Mouse (Mus musculus) T-helper 2 cell (primary cell): ENCODE measurements around the gene Isg15.
"Not testable (repeated sequence)": the region's sequence is repeated elsewhere in the genome, so short reads cannot be mapped to it uniquely, and the experiment has no call there.

Experiments
- in situ Hi-C: fragments of 300-600 bp; cut with MboI, MseI; formaldehyde crosslinking; loops from one replicate; pipeline ENCODE4 v1.15.1; 2025; ENCODE audit warnings: high pct_unique_total_duplicates

The Isg15 gene

DNA sequence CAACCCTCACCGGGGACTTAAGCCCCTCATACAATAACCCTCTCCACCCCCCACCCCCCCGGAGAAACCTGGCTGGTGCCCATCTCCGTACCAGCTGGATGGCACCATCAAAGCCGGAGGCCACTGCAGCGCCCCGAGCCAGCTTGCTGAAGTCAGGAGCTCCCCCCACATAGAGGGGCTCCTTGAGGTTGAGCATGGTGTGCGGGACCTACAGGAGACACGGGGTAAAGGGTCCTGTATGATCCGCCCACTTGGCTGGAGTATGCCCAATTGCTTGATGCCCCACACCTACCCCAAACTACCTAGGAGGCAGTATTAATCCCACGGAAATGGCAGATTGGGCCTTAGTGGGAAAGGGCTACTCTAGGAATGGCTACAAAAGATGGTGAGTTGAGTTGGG, 31.5 kb downstream of the Isg15 start:
- in situ Hi-C loops, result loop anchor here (10.0 kb wide), 1 partner anchor 56 kb away; no protein-coding TSS in a partner anchor

DNA sequence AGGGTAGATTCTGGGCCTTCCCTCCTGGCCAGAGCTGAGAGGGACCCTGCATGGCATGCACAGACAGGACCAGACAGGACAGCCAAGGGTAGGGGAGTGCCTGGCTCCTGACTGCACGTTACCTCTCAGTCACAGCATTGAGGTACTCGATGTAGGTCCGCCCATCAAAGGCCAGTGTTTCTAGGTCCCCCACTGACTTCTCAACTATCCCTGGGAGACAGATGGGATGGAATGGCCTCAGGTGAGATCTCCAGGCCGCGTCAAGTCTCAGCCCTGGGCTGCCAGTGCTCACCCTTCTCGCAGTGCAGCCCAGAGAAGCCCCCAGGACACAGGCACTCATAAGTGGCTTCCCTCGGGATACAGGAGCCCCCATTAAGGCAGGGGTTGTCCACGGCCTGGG, 32.0 kb downstream of the Isg15 start:
- in situ Hi-C loops, result loop anchor here (10.0 kb wide), 1 partner anchor 56 kb away; no protein-coding TSS in a partner anchor

DNA sequence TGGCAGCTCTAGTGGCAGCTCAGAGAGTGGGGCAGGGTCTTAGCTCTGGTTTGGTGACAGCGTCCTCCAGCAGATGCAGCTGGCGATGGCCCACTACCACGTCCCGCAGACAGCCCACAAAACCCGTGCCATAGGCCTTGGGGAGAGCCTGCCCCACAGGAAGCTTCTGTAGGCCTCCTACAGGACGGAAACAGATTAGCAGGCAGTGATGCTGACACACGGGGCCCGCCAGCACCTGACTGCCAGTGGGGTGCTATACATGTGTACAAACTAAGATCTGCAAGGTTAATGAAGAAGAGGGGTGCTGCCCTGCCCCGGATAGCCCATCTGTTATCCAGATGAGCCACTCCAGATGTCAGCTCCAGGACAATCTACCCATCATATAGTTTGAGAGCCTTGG, 34.1 kb downstream of the Isg15 start:
- in situ Hi-C loops, result loop anchor here (10.0 kb wide), 1 partner anchor 58 kb away; no protein-coding TSS in a partner anchor

GRCm38 (mm10) chr4:156154771-156155170, 45.8 kb downstream of the Isg15 start:
- in situ Hi-C loops, result no loop called here

DNA sequence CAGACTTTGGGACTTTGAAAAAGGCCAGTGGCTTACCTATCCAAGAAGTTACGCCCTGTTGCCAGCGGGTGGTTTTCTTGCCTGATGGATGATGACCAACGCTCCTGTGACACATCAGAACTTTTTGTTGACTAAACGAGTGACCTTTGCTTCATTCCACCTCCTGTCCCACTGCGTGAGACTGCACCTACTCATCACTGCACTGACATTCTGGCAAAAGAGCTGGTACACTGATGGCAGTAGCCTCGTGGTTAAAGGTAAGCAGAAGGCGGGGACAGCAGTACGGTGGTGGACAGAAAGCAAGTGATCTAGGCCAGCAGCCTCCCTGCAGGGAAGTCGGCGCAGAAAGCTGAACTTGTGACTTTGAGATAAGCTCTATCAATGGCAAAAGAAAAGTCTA, 49.7 kb downstream of the Isg15 start:
- in situ Hi-C loops, result not testable (repeated sequence)
